8 mouse cellular contexts compared by ENCODE assay signal in the genomic region with DNA sequence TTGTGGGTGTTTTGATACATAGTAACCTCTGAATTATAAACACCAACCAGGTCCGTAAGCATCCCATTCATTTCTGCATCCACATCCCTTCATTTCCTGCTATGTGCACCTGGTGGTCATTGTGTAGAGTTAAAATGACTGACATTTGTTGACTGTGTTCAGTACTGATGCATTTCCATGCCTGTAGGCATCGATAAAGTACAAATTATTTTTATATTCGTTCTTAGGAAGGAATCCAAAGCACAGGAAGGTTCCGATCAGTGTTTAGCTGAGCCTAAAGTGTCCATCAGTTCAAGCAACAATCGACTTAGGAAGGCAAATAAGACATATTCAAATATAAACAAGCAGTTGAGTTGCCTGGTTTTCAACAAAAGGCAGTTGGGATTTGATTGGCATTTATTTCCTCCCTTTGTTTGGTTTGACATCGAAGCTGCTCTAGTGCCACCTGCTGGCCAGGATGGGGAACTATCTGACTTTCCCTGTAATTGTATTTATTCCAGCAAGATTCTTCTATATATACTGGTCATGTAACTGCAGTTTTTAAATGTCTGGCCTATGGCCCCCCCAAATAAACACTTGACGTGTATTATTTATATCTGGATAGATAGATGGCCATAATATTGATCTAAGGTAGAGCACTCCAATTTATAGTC.
DNase-seq lines count a peak whose midpoint lies in the region; ATAC-seq and TF ChIP-seq lines count a peak whose summit lies in the region.

No protein-coding gene starts in this region.

- 41% methylated on average over 7 of the region's 7 CpGs for WGBS in heart, embryonic 12.5 days
- 35% methylated on average over 7 of the region's 7 CpGs for WGBS in midbrain, embryonic 14.5 days
- WGBS in spleen, adult 2 months: 41% methylated on average over 7 of the region's 7 CpGs

- TF ChIP-seq CTCF in spleen, adult 2 months (IDR thresholded peaks at IDR 0.05; ENCODE audit: extremely low read depth, insufficient read depth, insufficient read length, insufficient replicate concordance): peak; percentile 68; the same call in 1 of the 2 replicates

- no peaks in the 10 kb centered on the region for H3K36me3 ChIP-seq in heart, embryonic 12.5 days
- no peaks in the 10 kb centered on the region for H3K36me3 ChIP-seq in midbrain, embryonic 14.5 days (ENCODE audit: control insufficient read depth, insufficient read depth, low read length)
- H3K36me3 ChIP-seq in spleen, adult 2 months (ENCODE audit: control insufficient read depth, insufficient read depth, low read length): no peaks in the 10 kb centered on the region

- H3K27me3 ChIP-seq in heart, embryonic 12.5 days (replicated peaks): no peaks in the 10 kb centered on the region
- no peaks in the 10 kb centered on the region for H3K27me3 ChIP-seq in midbrain, embryonic 14.5 days (ENCODE audit: control insufficient read depth, insufficient read depth, low read length)
- no peaks in the 10 kb centered on the region for H3K27me3 ChIP-seq in spleen, adult 2 months (ENCODE audit: control insufficient read depth, insufficient read depth, low read length)

- peak; percentile 93 for DNase-seq in heart, adult 11 months
- DNase-seq in cerebellum, postnatal 14 days: peak; percentile 86
- peak; percentile 69 for DNase-seq in gastrocnemius, adult 18-20 months (ENCODE audit: low spot score)
- peak; percentile 78 to 81 for DNase-seq in left cerebral cortex, postnatal 14 days (ENCODE audit: low spot score in 2 of 2)
- DNase-seq in midbrain, embryonic 14.5 days: peak; percentile 93
- peak in 1 of 2 experiments; percentile 68 for DNase-seq in spleen, adult 2 months (ENCODE audit: low read depth in 1 of 2, low spot score in 2 of 2)

- no peak overlapping the region for H3K9ac ChIP-seq in heart, embryonic 12.5 days
- no peak overlapping the region for H3K9ac ChIP-seq in midbrain, embryonic 14.5 days (replicated peaks; ENCODE audit: low read length)

- H3K4me3 ChIP-seq in heart, embryonic 12.5 days: no peak overlapping the region
- no peak overlapping the region for H3K4me3 ChIP-seq in midbrain, embryonic 14.5 days (replicated peaks; ENCODE audit: low read depth, low read length)
- H3K4me3 ChIP-seq in spleen, adult 2 months (ENCODE audit: extremely low read depth, insufficient read depth, insufficient read length): no peak overlapping the region

- no peaks in the 10 kb centered on the region for H3K9me3 ChIP-seq in heart, embryonic 12.5 days (replicated peaks)
- H3K9me3 ChIP-seq in midbrain, embryonic 14.5 days (ENCODE audit: control insufficient read depth, low read length): no peaks in the 10 kb centered on the region

- intact Hi-C loops in left cerebral cortex, postnatal 14 days (cut with DNase I): loop anchor here (2.0 to 5.0 kb wide), 3 partner anchors 88 to 305 kb away; a partner anchor contains a TSS

- no peak overlapping the region for H3K4me2 ChIP-seq in heart, embryonic 12.5 days
- no peak overlapping the region for H3K4me2 ChIP-seq in midbrain, embryonic 14.5 days (ENCODE audit: low read length)

- H3K4me1 ChIP-seq in heart, embryonic 12.5 days (replicated peaks): peaks cover 15% of the 10 kb centered on the region
- H3K4me1 ChIP-seq in midbrain, embryonic 14.5 days (ENCODE audit: control insufficient read depth, insufficient read depth, low read length): peaks cover 7% of the 10 kb centered on the region; the same call in 1 of the 2 replicates
- no peaks in the 10 kb centered on the region; the same call in 1 of the 2 replicates for H3K4me1 ChIP-seq in spleen, adult 2 months (ENCODE audit: control insufficient read depth, insufficient read depth, insufficient read length)

- no peak for TF ChIP-seq POLR2A in spleen, adult 2 months (IDR thresholded peaks at IDR 0.05; ENCODE audit: low read depth, low read length)

- no peak for ATAC-seq in heart, embryonic 12.5 days (ENCODE audit: insufficient number of reproducible peaks, low FRiP score)
- ATAC-seq in inflammation-experienced regulatory T-cells, adult 6 months: peak; percentile 46
- ATAC-seq in midbrain, embryonic 14.5 days (ENCODE audit: low FRiP score, low TSS enrichment): peak; percentile 66; the same call in 1 of the 2 replicates

- H3K27ac ChIP-seq in heart, embryonic 12.5 days (ENCODE audit: poor library complexity, severe bottlenecking): no peak overlapping the region
- peak overlapping the region; percentile 55 for H3K27ac ChIP-seq in midbrain, embryonic 14.5 days (replicated peaks; ENCODE audit: low read depth, low read length)
- no peak overlapping the region for H3K27ac ChIP-seq in spleen, adult 2 months (ENCODE audit: insufficient read depth, low read length)
